Mouse (Mus musculus) C2C12 (cell line): ENCODE data around the gene Bpifb9b.

Experiments
- CTCF ChIP-seq: IDR thresholded peaks from one replicate; pipeline ENCODE4 v1.5.1; 2011; ENCODE audit not compliant: control insufficient read depth, insufficient read depth, insufficient read length
- FOSL1 ChIP-seq: IDR thresholded peaks from one replicate; pipeline ENCODE4 v1.8.0; 2011; ENCODE audit warnings: mild to moderate bottlenecking, low read length; ENCODE audit not compliant: poor library complexity, insufficient read depth, severe bottlenecking
- MYOD1 ChIP-seq: IDR thresholded peaks from one replicate; pipeline ENCODE4 v1.6.1; 2011; ENCODE audit warnings: low read depth; ENCODE audit not compliant: control insufficient read depth, insufficient read length
- MYOG ChIP-seq: IDR thresholded peaks from one replicate; pipeline ENCODE4 v1.6.1; 2011; ENCODE audit not compliant: control insufficient read depth, insufficient read length; ENCODE audit errors: extremely low read depth

DNA sequence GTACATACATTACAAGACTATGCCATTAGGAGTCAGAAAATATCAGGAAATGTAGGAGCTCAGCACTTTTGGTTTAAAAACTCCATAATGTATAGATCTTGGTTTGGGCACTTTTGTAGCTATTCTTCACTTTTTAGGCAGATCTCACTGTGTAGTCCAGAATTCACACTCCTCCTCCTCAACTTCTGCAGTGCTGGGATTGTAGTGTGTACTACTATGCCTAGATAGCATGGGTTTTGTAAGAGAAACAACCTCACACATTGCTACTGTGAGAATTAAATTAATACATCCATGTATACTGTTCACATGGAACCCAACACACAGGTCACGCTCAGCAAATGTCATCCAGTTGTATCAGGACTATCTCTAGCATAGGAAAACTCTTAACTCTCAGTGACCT, 60.5 kb downstream of the Bpifb9b start:
- TF ChIP-seq CTCF (no peak), MYOG (no peak), FOSL1 (no peak), MYOD1 (no peak)
